Mouse (Mus musculus) limb, embryonic 13.5 days (tissue): ENCODE results near the gene Tekt3. TPM values are rescaled to one million over a fixed set of nuclear protein-coding genes. Genes with fewer than 3 reads are reported as not detected.
A peak's percentile ranks its signal among the peaks of the same experiment; 100 is the strongest.

ENCODE experiments used
- ATAC-seq: fragments of 200-750 bp; cut with Nextera tagmentation; 2 replicates; pipeline ENCODE4 v1.8.0; 2017; ENCODE audit warnings: low read depth, moderate number of reproducible peaks, moderate TSS enrichment; ENCODE audit not compliant: low FRiP score
- H3K27ac ChIP-seq: fragments of 300-500 bp; sonication (generic); 2 replicates; pipeline ENCODE4 v1.5.1; 2015; ENCODE audit warnings: inconsistent platforms, mild to moderate bottlenecking, moderate library complexity
- H3K27me3 ChIP-seq: fragments of 300-500 bp; sonication (generic); 2 replicates; pipeline ENCODE4 v1.6.1; 2015; ENCODE audit warnings: mild to moderate bottlenecking, inconsistent platforms
- H3K36me3 ChIP-seq: fragments of 300-500 bp; sonication (generic); 2 replicates; pipeline ENCODE4 v1.6.1; 2015; ENCODE audit warnings: inconsistent platforms, mild to moderate bottlenecking, moderate library complexity
- H3K4me1 ChIP-seq: fragments of 300-500 bp; sonication (generic); 2 replicates; pipeline ENCODE4 v1.6.1; 2015; ENCODE audit warnings: inconsistent platforms
- H3K4me2 ChIP-seq: fragments of 300-500 bp; sonication (generic); replicated peaks from 2 replicates; pipeline ENCODE4 v1.6.1; 2015; ENCODE audit warnings: inconsistent platforms, mild to moderate bottlenecking, moderate library complexity
- H3K4me3 ChIP-seq: fragments of 300-500 bp; sonication (generic); 2 replicates; pipeline ENCODE4 v1.5.1; 2015; ENCODE audit warnings: moderate library complexity, mild to moderate bottlenecking, inconsistent platforms
- H3K9ac ChIP-seq: fragments of 300-500 bp; sonication (generic); 2 replicates; pipeline ENCODE4 v1.6.1; 2015; ENCODE audit warnings: mild to moderate bottlenecking, inconsistent platforms
- H3K9me3 ChIP-seq: fragments of 300-500 bp; sonication (generic); 2 replicates; pipeline ENCODE4 v1.6.1; 2016; ENCODE audit warnings: inconsistent platforms
- WGBS: fragments of 180-500 bp; shearing (Covaris S2); methylation state at CpG from one replicate; pipeline ENCODE4 v1.1.7; 2015; 5-methylcytosine and 5-hydroxymethylcytosine counted together
- polyA plus RNA-seq: library from polyadenylated mRNA; unstranded; fragments of >200 nt; fragmentation: Nextera tagmentation; extraction: Ambion mirVana; gene quantifications from 2 replicates; pipeline ENCODE4 v1.2.1, GENCODE M21; 2015

The Tekt3 gene
- polyA plus RNA-seq, 1 experiment from 2014 or later, result 0.37 TPM

DNA sequence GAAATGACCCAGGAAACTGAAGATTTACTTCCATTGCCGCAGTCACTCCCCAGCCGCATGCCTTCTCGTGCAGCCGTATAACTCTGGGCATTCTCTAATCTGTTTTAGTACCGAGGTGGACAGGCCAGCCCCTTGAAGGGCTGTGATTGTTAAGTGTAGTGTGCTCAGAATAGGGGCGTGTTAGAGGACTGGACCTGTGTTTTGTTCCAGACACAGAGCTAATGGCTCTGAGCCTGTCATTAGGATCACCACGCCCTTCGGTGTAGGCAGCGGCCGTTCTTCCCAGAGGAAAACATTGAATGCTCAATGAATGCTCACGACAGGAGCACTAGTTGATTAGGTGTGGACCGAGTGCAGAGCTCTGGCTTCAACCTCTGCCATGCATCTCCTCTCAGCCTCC is 68.4 kb downstream of the Tekt3 start:
- no peak overlapping the region for H3K4me3 ChIP-seq

DNA sequence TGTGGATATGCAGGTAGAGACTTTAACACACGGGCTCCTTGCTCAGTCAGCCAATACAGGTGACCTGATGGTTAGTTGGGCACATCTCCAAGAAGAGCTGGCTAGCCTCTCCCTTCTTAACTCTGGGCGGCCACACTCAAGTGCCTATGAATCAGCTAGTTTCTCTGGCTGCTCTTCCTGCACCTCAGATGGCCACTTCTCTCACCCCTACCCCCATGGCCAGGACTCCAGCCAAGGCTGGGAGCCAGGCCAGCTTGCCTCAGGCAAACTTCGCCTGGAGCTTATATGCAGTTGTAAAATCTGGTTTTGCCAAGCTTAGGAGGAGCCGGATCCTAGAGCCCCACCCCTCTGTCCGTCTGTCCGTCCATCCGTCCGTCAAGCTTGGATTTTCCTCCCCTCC is 69.0 kb downstream of the Tekt3 start:
- H3K4me2 ChIP-seq, result peak overlapping the region; percentile 85

More for the DNA sequence above, 68.4 kb downstream of the Tekt3 start:
- peaks cover 57% of the 10 kb centered on the region for H3K4me1 ChIP-seq
- no peaks in the 10 kb centered on the region for H3K9me3 ChIP-seq
- no peak overlapping the region for H3K27ac ChIP-seq
- WGBS, result 21% methylated on average over 12 of the region's 12 CpGs
- ATAC-seq, result no peak
- peak overlapping the region; percentile 85; the same call in 1 of the 2 replicates for H3K4me2 ChIP-seq
- H3K36me3 ChIP-seq, result peaks cover 9% of the 10 kb centered on the region
- no peak overlapping the region for H3K9ac ChIP-seq
- peaks cover 29% of the 10 kb centered on the region for H3K27me3 ChIP-seq

GRCm38 (mm10) chr11:63131001-63131692 is 69.7 kb downstream of the Tekt3 start:
- H3K27me3 ChIP-seq, result peaks cover 29% of the 10 kb centered on the region
- peak overlapping the region; percentile 71 for H3K4me3 ChIP-seq
- H3K4me1 ChIP-seq, result peaks cover 63% of the 10 kb centered on the region
- H3K9ac ChIP-seq, result peak overlapping the region; percentile 94
- no peak for ATAC-seq
- peak overlapping the region; percentile 98 for H3K27ac ChIP-seq
- peak overlapping the region; percentile 85 for H3K4me2 ChIP-seq
- WGBS, result 6% methylated on average over 33 of the region's 33 CpGs
- H3K9me3 ChIP-seq, result no peaks in the 10 kb centered on the region
- peaks cover 13% of the 10 kb centered on the region for H3K36me3 ChIP-seq

More for the DNA sequence above, 69.0 kb downstream of the Tekt3 start:
- Histone ChIP-seq H3K9ac (peak overlapping the region; percentile 94), H3K4me1 (peaks cover 63% of the 10 kb centered on the region), H3K36me3 (peaks cover 10% of the 10 kb centered on the region), H3K27me3 (peaks cover 29% of the 10 kb centered on the region), H3K27ac (peak overlapping the region; percentile 98; the same call in 1 of the 2 replicates), H3K4me3 (peak overlapping the region; percentile 71), H3K9me3 (no peaks in the 10 kb centered on the region)
- ATAC-seq, result no peak
- WGBS, result 35% methylated on average over 8 of the region's 8 CpGs

- peak overlapping the region; percentile 71 for H3K4me3 ChIP-seq
- ATAC-seq, result no peak
- H3K4me2 ChIP-seq, result peak overlapping the region; percentile 85
- H3K27ac ChIP-seq, result peak overlapping the region; percentile 98
- peak overlapping the region; percentile 94 for H3K9ac ChIP-seq
- no peaks in the 10 kb centered on the region for H3K9me3 ChIP-seq
- peaks cover 18% of the 10 kb centered on the region for H3K36me3 ChIP-seq
- WGBS, result 4% methylated on average over 11 of the region's 11 CpGs
- peaks cover 29% of the 10 kb centered on the region for H3K27me3 ChIP-seq
- H3K4me1 ChIP-seq, result peaks cover 67% of the 10 kb centered on the region
Observed at GRCm38 (mm10) chr11:63131693-63132040, 70.2 kb downstream of the Tekt3 start.

- Histone ChIP-seq H3K27ac (peak overlapping the region; percentile 98), H3K4me2 (peak overlapping the region; percentile 85), H3K27me3 (peaks cover 29% of the 10 kb centered on the region), H3K36me3 (peaks cover 23% of the 10 kb centered on the region), H3K4me3 (peak overlapping the region; percentile 71), H3K4me1 (peaks cover 71% of the 10 kb centered on the region), H3K9ac (peak overlapping the region; percentile 94), H3K9me3 (no peaks in the 10 kb centered on the region)
- no peak for ATAC-seq
- 3% methylated on average over 11 of the region's 11 CpGs for WGBS
Observed at GRCm38 (mm10) chr11:63132151-63132500, 70.7 kb downstream of the Tekt3 start.

- WGBS, result under 1% methylated on average over 66 of the region's 66 CpGs
- peaks cover 29% of the 10 kb centered on the region for H3K27me3 ChIP-seq
- ATAC-seq, result peak; percentile 44
Observed at GRCm38 (mm10) chr11:63132501-63133435, 71.3 kb downstream of the Tekt3 start.

GRCm38 (mm10) chr11:63134021-63134420 is 72.6 kb downstream of the Tekt3 start:
- H3K4me2 ChIP-seq, result peak overlapping the region; percentile 85
- H3K27ac ChIP-seq, result peak overlapping the region; percentile 86; the same call in 1 of the 2 replicates
- H3K4me3 ChIP-seq, result peak overlapping the region; percentile 71
- H3K27me3 ChIP-seq, result peaks cover 19% of the 10 kb centered on the region
- H3K4me1 ChIP-seq, result peaks cover 78% of the 10 kb centered on the region
- no peak for ATAC-seq
- H3K9ac ChIP-seq, result peak overlapping the region; percentile 94; the same call in 1 of the 2 replicates
- 80% methylated on average over 5 of the region's 5 CpGs for WGBS
- H3K36me3 ChIP-seq, result peaks cover 37% of the 10 kb centered on the region
- no peaks in the 10 kb centered on the region for H3K9me3 ChIP-seq

More at GRCm38 (mm10) chr11:63132501-63133435, 71.3 kb downstream of the Tekt3 start:
- H3K9ac ChIP-seq, result peak overlapping the region; percentile 94
- peaks cover 29% of the 10 kb centered on the region for H3K36me3 ChIP-seq
- H3K4me2 ChIP-seq, result peak overlapping the region; percentile 85
- H3K4me1 ChIP-seq, result peaks cover 73% of the 10 kb centered on the region
- no peaks in the 10 kb centered on the region for H3K9me3 ChIP-seq
- peak overlapping the region; percentile 98 for H3K27ac ChIP-seq
- peak overlapping the region; percentile 71 for H3K4me3 ChIP-seq

DNA sequence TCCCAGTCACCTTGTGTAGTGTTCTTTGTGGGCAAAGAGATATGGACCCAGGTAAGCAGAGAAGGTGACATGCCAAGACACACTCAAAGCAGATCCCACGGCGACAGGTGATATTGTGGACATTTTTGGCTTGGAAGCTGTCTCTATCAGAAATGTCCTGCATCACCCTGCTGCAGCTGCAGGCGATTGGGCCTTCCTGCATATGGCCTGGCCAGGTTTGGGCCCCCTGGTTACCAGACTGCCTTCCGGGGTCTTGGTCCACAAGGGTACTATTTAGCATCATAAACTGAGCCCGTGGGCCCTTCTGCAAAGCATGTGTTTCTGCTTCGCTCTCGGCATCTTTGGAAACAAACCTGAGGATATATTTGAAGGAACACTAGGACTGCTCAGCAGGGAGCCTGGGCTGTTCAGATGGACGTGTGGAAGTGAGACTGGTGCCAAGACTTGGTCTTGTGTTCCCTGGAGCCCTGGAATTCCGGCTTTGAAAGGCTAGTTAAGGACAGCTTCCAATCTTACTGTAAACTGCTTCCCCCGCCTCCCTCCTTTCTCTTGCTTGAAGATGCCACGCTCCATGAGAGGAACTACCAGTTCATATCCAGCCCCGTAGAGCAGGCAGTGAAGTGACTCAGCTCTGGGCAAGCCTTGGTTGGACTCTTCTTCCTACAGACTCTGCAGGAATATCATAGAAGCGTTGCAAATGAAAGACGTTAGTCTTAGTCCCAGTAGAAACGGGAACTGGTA is 73.5 kb downstream of the Tekt3 start:
- Histone ChIP-seq H3K4me2 (peak overlapping the region; percentile 85), H3K36me3 (peaks cover 40% of the 10 kb centered on the region), H3K27ac (peak overlapping the region; percentile 86), H3K27me3 (peaks cover 11% of the 10 kb centered on the region), H3K4me3 (peak overlapping the region; percentile 71), H3K4me1 (peaks cover 71% of the 10 kb centered on the region), H3K9ac (peak overlapping the region; percentile 43; the same call in 1 of the 2 replicates), H3K9me3 (no peaks in the 10 kb centered on the region)
- WGBS, result 47% methylated on average over 15 of the region's 15 CpGs
- ATAC-seq, result no peak

DNA sequence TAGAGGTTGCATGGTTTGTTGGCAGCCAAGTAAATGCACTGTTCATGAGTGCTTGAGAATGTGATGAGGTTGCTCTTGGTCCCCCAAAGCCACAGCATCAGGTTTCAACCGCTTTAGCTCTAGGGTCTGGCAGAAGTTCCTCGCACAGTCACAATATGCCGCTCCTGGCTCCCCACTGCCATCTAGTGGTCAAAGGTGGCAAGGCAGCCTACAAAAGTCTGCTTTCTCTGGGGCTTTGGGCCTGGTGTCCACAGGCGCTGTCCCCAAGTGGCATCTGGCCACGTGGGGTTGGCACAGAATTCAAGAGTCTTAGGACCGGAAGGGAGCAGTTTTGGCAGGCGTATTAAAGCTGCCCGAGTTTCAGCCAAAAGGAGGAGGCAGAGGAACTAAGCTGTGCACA is 74.2 kb downstream of the Tekt3 start:
- Histone ChIP-seq H3K27me3 (peaks cover 3% of the 10 kb centered on the region), H3K4me3 (peak overlapping the region; percentile 71), H3K36me3 (peaks cover 46% of the 10 kb centered on the region), H3K27ac (peak overlapping the region; percentile 86), H3K9me3 (no peaks in the 10 kb centered on the region), H3K9ac (peak overlapping the region; percentile 54; the same call in 1 of the 2 replicates), H3K4me1 (peaks cover 64% of the 10 kb centered on the region), H3K4me2 (peak overlapping the region; percentile 85)
- 6% methylated on average over 8 of the region's 8 CpGs for WGBS
- ATAC-seq, result peak; percentile 82

GRCm38 (mm10) chr11:63136205-63136604 is 74.8 kb downstream of the Tekt3 start:
- Histone ChIP-seq H3K4me2 (peak overlapping the region; percentile 49), H3K27me3 (no peaks in the 10 kb centered on the region), H3K9me3 (no peaks in the 10 kb centered on the region), H3K27ac (no peak overlapping the region; the same call in 1 of the 2 replicates), H3K9ac (0 out of 2 replicates have a peak overlapping the region, but pooled peaks have one; percentile 54), H3K4me1 (peaks cover 58% of the 10 kb centered on the region), H3K36me3 (peaks cover 52% of the 10 kb centered on the region), H3K4me3 (peak overlapping the region; percentile 4; the same call in 1 of the 2 replicates)
- 65% methylated on average over 6 of the region's 6 CpGs for WGBS
- no peak for ATAC-seq

DNA sequence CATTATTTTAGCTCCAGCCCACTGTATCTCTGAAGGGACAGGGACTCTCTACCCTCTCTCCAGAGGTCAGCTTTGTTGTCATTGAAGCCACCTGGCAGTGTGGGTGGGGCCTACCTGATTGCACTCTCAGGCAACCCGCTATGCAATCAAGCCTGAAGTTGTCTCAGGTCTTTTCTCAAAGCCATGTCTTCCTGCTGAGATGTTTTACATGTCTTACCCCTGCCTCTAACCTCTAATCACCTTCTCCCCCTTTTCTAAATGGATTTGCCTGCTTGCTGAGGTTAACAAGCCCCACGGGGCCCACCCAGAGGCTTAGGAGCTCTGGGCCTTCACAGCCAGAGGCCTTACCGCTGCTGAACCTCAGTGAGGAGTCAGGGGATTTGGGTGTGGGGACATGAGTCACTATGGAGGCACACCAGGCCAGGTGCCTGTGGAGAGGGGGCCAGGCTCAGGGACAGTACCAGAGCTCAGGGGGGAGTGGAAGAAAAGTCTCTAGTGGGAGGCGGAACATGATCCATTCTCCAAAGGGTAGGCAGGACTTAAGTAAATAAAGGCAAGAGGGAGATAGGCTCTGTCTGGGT is 75.5 kb downstream of the Tekt3 start:
- Histone ChIP-seq H3K27ac (no peak overlapping the region), H3K4me2 (0 out of 2 replicates have a peak overlapping the region, but pooled peaks have one; percentile 49), H3K4me3 (no peak overlapping the region), H3K9ac (0 out of 2 replicates have a peak overlapping the region, but pooled peaks have one; percentile 0), H3K4me1 (peaks cover 52% of the 10 kb centered on the region), H3K27me3 (no peaks in the 10 kb centered on the region), H3K36me3 (peaks cover 59% of the 10 kb centered on the region), H3K9me3 (no peaks in the 10 kb centered on the region)
- 71% methylated on average over 4 of the region's 4 CpGs for WGBS
- no peak for ATAC-seq
